Mouse (Mus musculus): Measurements from ENCODE around the gene Kcna3.

Gene Kcna3

GRCm38 (mm10) chr3:107065510-107066095, 29.6 kb downstream of the Kcna3 start:
- in situ Hi-C loops (cut with MseI, MboI), result no loop called here

GRCm38 (mm10) chr3:107066165-107066850, 30.3 kb downstream of the Kcna3 start:
- in situ Hi-C loops (cut with MseI, MboI), result no loop called here

- in situ Hi-C loops (cut with MseI, MboI), result no loop called here
Measured at GRCm38 (mm10) chr3:107067245-107067644, 31.3 kb downstream of the Kcna3 start.

- in situ Hi-C loops (cut with MseI, MboI), result no loop called here
Measured at GRCm38 (mm10) chr3:107073863-107074262, 37.9 kb downstream of the Kcna3 start.

GRCm38 (mm10) chr3:107075705-107076104, 39.7 kb downstream of the Kcna3 start:
- in situ Hi-C loops (cut with MseI, MboI), result no loop called here

GRCm38 (mm10) chr3:107076658-107077057, 40.7 kb downstream of the Kcna3 start:
- in situ Hi-C loops (cut with MseI, MboI), result no loop called here

GRCm38 (mm10) chr3:107077101-107077500, 41.1 kb downstream of the Kcna3 start:
- in situ Hi-C loops (cut with MseI, MboI), result no loop called here

GRCm38 (mm10) chr3:107080803-107081202, 44.8 kb downstream of the Kcna3 start:
- in situ Hi-C loops (cut with MseI, MboI), result loop anchor here in 1 of 2 experiments (10.0 kb wide), 1 partner anchor 176 kb away; no protein-coding TSS in a partner anchor

- in situ Hi-C loops (cut with MseI, MboI), result loop anchor here in 1 of 2 experiments (10.0 kb wide), 1 partner anchor 176 kb away; no protein-coding TSS in a partner anchor
Measured at GRCm38 (mm10) chr3:107081227-107081626, 45.3 kb downstream of the Kcna3 start.

GRCm38 (mm10) chr3:107084586-107084985, 48.6 kb downstream of the Kcna3 start:
- in situ Hi-C loops (cut with MseI, MboI), result loop anchor here in 1 of 2 experiments (10.0 kb wide), 1 partner anchor 180 kb away; no protein-coding TSS in a partner anchor

GRCm38 (mm10) chr3:107087410-107087809, 51.4 kb downstream of the Kcna3 start:
- in situ Hi-C loops (cut with MseI, MboI), result loop anchor here in 1 of 2 experiments (10.0 kb wide), 1 partner anchor 183 kb away; no protein-coding TSS in a partner anchor
